Mouse (Mus musculus): ENCODE results near the gene Zscan12.

The Zscan12 gene

DNA sequence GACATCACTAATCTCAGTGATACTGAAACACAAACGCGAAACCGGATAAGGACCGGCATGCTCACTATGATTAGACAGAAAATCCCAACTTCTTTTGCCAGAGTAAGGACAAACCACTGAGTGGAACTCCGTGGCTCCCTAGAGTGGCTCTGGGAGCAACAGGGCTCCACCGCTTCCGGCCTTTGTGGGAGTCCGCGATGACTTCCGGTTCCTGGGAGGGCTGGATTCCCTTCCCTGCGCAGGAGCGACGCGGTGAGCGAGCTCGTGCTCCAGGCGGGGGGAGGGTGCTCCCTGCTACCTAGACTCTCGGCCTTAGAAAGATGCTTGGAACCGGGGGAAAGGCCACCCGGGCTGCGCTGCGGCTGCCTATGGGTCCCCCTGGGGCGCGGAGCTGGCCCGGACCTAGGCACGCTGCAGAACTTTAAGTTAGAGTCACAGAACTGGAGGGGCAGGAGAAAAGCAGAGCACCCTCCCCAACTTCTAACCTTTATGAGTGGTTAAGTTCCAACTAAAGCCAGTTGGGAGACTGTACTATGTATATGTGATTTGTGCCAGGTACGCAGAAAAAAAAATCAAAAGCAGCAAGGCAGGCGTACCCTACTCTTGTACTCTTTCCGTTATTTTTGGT lies at the start of gene Zscan12:
TSS of gene Zscan12 (plus strand) at position 200 of the 628 bp plus-strand sequence.
- DNase-seq, result peak; percentile 83

DNA sequence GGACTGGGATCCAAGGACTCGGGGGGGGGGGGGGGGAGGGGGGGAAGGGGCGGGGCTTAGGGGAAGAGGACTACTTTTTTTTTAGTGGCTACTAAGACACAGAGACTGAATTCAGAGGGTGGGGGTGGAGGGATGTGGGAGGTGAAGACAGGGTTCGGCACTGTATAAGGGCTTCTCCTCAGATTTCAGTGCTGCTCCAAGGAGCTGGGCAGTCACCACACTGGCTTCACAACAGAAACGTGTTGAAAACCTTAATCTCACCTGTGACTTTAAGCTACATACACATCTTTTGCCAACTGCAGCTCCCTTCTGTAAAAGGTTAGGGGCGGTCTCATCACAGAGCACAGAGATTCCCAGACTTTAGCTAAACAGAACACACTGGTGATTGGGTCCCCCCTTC lies 49.8 kb upstream of the Zscan12 start:
- no peak for DNase-seq

DNA sequence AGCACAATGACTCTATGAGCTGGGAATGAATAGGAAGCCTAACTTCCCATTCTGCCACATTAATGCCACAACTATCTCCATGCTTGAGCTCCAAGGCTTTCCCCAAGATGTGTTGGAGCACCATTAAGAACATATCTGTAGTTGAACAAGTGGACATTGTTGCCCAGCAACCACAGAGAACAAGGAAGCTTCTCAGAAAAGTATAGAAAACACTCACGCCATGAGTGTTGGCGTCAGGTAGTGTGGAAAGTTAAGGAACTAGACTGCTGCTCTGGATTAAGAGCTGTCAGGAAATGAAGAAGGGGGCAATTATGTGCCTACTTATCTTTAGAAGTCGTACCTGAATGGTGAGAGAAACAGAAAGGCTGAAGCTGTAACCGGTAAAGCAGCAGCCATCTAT lies 48.7 kb upstream of the Zscan12 start:
- no peak for DNase-seq

DNA sequence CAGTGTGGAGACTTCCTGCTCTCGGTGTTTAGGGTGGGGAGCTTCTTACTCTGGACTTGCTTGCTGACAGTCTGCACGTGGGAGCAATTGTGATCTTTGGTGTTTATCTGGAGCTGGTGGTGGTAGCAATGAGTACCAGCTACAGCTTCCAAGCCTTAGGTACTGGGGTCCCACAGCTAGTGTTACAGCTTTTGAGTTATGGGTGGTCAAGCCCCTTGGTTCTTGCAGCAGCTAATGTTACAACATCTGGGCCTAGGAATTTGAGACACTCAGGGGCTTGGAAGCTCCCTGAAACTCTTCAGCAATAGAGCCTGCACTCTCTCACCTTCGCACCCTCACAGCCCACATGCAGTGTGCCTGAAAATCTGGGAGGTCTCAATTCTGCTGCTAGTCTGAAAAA lies 42.4 kb upstream of the Zscan12 start:
- DNase-seq, result no peak

DNA sequence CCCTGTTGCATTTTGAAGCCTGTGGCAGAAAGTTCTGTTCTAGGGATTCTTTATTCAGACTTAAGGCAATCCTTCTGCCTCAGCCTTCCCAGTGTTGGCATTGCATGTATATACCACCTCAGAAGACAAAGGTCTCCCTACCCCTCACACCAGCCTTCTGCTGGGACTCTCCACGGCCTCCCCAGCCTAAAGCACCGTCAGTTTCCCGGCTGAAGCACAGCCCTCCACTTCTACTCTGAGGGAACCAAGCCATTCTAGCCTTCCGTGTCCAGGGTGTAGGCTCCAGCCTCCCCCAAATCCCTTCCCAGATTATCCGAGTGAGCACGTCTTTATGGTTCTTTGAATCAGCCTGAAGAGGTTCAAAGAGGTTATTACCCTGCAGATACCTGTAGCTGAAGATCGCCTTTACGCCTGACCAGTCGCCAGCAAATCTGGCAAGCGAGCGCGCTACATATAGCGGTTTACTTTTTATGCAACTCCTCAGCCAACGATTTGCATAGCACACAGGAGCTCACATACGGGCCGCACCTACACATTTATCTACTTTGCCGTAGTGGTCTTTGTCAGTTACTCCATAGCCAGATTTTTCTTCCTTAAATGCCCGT lies 40.6 kb upstream of the Zscan12 start:
- DNase-seq, result no peak

DNA sequence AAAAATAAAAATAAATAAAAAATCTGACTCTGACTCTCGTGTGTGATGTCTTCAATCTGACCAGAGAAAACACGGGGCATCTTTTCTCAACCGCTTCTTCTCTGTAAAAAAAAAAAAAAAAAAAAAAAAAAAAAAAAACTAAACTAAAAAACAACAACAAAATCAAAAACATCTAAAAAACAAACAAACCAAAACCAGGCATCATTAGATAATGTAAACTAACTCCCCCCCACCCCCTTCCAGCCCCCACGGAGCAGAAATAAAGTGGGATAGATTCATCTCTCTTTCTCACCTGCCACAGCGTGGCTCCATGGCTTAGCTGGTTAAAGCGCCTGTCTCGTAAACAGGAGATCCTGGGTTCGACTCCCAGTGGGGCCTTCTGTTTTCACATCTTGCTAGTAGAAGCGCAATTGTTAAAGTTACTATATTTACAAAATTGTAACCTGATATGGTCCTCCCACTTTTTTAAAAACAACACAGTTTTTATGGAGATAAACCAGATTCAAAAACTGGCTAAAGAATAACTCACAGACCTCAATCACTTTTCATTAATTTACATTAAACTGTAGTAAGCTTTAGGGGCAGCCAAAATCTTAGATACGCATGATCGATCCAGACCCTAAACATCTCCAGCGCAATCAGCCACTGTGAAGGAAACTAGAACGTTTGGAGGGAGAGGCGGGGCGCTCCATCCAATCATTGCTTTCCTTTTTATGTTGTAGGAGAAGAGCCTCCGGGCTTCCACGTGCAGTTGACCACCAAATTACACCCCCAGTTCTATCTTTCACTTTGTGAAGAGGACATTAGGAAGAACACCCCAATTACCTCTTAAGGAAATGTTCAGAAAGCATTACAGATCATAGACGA lies 39.9 kb upstream of the Zscan12 start:
- DNase-seq, result peak; percentile 19

DNA sequence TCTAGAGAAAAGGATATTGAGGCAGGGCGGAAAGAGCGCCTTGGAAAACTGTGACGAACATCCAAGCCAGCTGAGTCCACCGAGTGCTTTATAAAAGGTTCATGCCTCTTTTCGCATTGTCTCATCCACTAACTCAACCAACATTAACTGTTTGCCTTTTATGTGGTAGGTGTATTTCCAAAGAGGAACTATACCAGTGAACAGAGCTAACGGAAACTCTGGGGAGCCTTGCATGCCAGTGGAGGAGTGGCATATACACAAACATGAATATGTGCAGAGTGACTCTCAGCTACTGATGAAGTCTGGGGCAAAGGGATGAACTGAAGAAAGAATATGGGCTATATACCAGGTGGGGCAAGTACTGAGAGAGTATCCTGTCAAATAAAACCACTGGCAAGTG lies 39.2 kb upstream of the Zscan12 start:
- no peak for DNase-seq

DNA sequence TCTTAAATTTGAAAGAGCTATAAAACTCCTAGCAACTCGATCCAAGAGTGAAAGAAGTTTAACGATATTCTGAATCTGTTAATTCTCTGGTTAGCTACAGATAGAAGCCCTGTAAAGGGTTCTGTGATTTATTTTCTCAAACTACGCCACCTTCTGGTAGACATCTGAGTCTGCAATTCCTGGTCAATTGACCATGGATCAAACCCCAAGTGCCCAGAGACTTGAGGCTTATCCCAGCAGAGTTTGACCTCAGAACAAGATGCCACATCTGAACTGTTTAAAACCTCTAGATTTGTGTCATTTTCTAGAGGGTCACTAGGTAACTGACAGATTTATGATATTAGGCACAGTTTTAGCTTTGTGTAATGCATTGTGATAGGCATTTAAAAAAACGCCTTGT lies 36.4 kb upstream of the Zscan12 start:
- no peak for DNase-seq

DNA sequence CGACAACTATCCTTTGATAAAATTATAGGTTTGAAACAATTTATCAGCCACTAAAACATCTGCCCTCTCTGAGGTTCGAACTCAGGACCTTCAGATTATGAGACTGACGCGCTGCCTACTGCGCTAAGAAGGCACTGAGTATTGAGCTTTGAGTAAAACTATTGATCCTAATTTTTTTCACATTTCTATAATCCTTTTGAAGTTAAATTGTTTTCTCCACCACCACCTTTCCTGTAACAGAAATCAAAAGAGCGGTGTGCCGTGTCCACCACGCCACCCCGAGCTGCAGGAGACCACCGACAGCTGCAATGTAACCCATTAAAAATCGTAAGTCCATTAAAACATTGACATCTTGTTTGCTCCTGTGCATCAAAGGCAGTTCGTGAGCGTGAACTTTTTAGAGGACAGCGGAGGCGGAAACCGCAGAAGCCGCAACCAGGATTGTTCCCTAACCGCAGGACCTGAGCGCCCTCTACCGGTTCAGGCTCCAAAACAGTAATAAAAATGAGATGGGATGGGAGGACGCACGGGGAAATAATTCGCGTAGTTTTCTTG lies 35.9 kb upstream of the Zscan12 start:
- peak; percentile 67 for DNase-seq

DNA sequence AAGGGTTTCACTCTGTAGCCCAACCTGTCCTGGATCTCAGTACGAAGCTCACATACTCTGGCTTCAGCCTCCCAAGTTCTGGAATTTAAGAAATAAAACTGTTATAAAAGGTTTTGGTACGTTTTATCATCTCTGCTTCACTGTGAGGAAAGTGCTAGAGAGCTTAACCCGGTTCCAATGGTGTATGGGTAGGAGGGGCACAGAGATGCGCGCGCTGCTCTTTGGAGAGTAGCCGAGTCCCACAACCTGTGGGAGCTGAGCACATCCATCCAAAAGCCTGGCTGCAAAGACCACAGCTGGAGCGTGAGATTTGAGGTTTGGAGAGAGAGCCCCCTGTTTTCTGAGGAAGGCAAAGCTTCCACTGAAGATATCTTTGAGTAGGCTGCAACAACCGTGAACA lies 35.2 kb upstream of the Zscan12 start:
- DNase-seq, result no peak

DNA sequence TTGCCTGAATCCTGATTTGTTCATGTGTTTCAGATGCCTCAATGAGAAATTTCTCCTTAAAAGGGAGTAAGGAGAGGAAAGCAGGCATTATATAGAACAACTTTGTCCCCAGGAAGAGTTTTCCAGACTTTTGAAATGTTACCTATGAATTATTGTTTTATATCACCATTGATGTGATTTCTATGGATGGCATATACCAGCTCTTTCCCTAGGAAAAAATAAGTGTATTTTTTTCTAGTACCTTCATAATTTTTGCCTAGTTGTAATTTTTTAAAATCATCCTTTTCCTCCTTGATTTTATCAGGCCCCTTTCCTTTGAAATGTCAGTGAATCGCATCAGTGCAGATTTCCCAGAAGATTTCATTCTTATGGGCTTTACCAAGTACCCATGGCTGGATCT lies 16.0 kb upstream of the Zscan12 start, which contains the start of gene Olfr1367:
TSS of gene Olfr1367 (plus strand) at position 301 of the 400 bp plus-strand sequence.
- DNase-seq, result no peak

DNA sequence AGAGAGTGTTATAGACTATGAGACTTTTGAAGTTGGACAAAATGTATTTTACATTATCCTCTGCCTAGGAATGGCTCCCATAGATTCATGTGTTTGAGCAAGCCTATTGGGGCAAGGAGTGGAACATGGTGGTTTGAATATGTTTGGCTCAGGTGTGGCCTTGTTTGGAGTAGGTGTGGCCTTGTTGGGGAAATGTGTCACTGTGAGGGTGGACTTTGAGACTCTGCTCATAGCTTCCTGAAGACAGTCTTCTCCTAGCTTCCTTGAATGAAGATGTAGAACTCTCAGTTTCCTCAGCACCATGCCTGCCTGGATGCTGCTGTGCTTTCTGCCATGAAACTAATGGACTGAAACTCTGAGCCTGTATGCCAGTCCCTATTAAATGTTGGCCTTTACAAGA lies 12.0 kb upstream of the Zscan12 start:
- DNase-seq, result no peak

DNA sequence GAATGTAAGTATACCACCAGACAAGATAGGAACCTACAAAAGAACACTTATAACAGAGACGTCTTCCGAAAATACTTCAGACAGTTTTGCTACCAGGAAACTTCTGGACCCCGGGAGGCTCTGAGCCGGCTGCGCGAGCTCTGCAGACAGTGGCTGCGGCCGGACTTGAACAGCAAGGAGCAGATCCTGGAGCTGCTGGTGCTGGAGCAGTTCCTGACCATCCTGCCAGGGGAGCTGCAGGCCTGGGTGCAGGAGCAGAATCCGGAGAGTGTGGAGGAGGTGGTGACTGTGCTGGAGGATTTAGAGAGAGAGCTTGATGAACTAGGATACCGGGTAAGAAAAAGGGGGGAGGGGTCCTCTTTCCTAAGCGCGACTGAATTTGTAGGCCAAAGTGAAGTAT lies 1.1 kb downstream of the Zscan12 start:
- peak; percentile 14 for DNase-seq

DNA sequence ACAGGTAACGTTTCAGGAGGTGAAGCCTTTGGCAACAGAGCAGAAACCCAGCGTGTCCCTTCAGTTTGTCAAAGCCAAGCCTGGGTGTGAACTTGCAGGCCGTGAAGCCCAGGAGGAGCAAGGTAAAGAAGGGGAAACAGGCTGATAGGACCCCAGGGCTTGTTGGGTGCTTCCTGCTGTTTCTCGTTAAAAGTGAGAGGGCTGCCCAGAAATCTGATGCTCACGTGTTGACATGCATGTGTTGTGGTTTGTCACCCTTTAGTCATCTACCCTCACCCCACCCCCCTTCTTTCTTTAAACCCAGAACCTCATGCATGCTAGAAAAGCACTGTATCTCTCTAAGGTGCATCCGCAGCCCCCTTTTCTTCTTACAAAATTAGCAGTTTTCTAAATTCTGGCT lies 4.0 kb downstream of the Zscan12 start:
- DNase-seq, result peak; percentile 28

DNA sequence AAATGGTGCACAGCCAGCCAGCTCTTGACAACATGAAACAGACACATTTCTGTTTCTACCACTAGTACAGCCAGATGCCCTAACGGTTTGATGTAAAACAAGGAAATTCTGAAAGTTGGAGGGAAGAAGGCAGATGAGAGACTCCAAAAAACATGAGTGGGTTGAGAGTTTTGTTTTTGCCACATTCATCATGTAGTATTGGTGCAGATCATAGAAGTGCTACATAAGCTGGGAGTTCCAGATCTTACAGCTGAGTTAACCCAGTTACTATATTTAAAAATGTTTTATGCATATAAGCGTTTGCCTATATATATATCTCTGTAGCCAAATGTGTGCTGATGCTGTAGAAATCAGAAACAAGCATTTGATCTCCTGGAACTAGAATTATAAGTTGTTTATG lies 10.1 kb downstream of the Zscan12 start:
- DNase-seq, result no peak

DNA sequence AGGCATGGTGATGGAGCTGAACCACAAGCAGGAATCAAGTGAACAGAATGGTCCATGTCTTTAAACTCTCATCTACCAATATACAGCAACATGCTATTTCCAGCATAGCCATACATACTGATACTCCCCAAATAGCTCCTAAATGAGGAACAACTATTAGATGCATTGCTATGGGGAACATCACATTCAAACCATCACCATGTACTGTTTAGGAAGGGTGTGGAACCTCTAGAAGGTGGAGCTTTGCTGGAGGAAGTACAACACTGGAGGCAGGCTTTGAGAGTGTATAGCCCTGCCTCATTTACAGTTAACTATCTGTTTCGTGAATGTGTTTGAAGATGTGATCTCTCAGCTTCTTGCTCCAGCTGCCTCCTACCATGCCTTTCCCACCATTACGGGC lies 15.2 kb downstream of the Zscan12 start:
- DNase-seq, result no peak

DNA sequence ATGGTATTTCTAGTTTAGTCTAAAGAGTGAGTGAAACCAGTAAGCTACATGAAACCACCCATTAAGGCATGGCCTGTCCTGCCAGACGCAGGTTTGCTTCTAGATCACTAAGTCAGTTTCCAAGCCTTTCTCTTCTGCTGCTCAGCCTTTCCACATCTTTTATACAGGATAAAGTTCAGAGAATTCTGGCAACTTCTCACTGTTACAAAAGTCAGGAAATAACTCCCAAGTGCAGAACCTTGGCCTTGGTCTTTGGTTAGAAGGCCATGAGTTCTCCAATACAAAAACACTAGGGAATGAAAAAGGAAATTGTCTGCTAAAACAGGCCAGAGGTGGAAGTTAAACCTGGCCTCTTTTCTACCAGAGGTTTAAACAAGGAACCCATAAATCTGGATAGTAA lies 32.6 kb downstream of the Zscan12 start:
- DNase-seq, result no peak

DNA sequence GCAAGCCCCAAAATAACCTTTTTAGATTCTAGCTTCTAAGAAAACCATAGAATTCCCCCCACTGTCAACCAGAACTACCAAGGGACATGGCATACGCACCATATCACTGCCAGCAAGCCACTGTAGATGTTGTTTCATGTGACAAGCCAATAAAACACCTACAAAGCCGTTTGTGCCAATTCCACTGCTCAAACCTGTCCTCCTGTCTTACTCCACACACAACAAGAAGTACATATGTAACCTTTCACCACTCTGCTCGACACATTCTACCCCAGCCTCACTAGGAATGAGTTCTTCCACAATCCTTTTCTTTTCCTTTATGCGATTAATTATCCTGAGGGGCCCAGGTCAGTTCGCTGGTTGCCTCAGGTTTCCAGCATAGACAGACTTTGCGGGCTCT lies 33.0 kb downstream of the Zscan12 start:
- DNase-seq, result no peak

DNA sequence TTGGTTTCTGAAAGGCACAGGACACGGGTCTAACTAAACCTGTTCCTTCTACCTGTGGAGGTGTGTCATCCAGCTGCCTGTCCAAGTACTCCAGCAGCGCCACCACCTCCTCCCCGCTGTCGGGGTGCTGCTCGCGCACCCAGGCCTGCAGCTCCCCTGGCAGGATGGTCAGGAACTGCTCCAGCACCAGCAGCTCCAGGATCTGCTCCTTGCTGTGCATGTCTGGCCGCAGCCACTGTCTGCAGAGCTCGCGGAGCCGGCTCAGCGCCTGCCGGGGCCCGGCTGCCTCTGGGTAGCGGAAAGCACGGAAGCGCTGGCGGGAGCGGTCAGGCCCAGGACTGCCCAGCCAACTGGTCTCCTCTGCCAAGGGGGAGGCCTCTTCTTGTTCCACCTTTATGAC lies 33.4 kb downstream of the Zscan12 start:
- DNase-seq, result peak; percentile 28

DNA sequence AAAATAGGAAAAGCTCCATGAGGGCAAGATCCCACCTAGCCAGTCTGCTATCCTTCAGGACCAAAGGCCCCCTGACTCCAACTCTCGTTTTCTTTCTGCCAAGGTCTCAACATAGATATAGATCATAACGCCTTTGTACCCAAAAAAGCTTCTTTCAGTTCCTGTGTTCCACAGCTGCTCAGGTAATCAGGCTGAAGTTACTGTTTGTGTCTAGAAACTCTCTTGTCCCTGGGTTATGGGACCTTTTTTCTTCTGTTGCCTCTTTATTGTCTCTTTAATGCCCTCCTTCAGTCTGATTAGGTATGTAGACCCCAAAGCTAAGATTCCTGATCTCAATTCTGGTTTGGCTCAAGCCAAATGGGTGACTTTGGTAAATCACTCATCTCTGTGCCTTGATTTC lies 34.9 kb downstream of the Zscan12 start:
- DNase-seq, result no peak

DNA sequence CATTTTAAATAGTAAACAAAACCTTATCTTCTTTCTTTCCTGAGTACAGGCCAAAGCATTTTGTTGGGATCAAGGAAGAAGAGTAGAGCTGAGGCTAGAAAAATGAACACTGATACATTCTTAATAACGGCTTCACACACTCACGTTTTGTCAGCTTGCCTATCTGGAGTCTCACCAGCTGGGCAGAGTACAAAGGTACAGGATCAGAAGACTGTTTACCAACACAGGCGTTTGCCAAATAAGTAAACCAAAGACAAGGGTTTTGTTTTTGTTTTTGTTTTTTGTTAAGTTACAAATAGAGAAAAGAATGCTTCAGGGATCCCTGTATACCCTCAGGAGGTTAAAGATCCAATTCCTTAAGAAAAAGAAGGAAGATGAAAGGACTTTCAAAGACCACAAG lies 38.5 kb downstream of the Zscan12 start:
- DNase-seq, result no peak

DNA sequence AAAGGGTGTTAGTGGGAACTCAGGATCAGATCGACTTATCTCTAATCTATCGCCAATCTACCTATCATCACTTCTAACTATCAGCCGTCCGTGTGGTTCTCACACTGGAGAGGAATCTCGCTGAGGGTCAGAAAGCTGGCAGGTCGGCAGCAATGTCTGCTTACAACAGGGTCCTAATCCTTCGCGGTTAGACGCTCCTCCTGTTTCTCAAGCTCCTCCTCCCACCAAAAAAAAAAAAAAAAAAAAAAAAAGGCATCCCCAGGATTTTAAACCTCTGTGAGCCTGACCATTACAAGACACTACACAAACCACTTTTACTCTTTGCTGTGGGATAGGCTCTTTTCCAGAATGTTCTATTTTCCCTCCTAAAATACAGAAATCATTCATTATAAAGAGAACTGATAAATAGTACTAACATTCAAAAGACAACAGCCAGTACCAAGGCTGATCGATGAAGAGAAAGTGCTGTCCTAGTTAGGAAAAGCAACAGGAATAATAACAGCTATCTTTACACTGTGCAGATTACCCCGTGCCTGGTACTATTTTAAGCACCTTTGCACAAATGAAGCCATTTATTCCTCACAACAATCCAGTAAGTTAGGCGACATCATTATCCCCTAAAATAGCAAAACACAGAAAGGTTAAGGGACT lies 39.1 kb downstream of the Zscan12 start:
- DNase-seq, result no peak

DNA sequence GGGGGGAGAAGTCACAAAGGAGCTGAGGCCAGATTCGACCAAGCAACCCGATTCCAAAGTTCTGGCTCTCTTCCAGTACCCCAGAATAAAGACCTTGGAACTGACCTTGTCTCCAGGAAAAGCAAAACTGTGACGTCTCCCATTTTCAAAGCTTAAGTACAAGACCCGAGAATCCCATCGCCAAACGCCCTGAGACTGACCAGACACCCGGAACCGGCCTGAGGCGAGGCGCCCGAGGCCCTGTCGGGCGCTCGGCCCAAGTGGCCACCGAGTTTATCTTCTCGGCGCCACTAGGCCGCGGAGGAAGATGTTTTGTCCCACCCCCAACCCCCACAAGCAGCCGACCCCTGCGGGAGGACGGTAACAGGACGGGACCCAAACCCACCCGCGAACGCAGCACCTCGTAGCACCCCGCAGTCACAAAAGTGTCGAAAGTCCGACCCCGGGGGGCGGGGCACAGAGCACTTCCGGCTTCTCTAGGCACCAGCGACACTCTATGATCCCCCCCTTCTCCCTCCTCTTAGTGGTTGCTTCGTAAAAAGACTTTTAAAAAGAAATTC lies 39.7 kb downstream of the Zscan12 start, which contains the start of gene Zkscan3:
TSS of gene Zkscan3 (minus strand) at position 469 of the 560 bp plus-strand sequence.
- peak; percentile 93 for DNase-seq
